Mouse (Mus musculus) liver, postnatal 0 days (tissue): ENCODE data around the gene Nfkb2. TPM values are rescaled to one million over a fixed set of nuclear protein-coding genes. Genes with fewer than 3 reads are reported as not detected.

Source experiments
- ATAC-seq: fragments of 200-750 bp; cut with Nextera tagmentation; 2 replicates; pipeline ENCODE4 v1.8.0; 2017; ENCODE audit warnings: mild to moderate bottlenecking, moderate library complexity
- DNase-seq: peaks from one replicate; pipeline ENCODE4 v3.0.0-alpha.2; 2016
- H3K27ac ChIP-seq: fragments of 300-500 bp; sonication (generic); 2 replicates; pipeline ENCODE4 v1.5.1; 2014; ENCODE audit warnings: antibody characterized with exemption, moderate library complexity, mild to moderate bottlenecking, low read depth
- H3K27me3 ChIP-seq: fragments of 300-500 bp; sonication (generic); 2 replicates; pipeline ENCODE4 v1.6.1; 2014; ENCODE audit warnings: low read length, control low read depth, mixed read lengths; ENCODE audit not compliant: insufficient read depth
- H3K36me3 ChIP-seq: fragments of 300-500 bp; sonication (generic); replicated peaks from 2 replicates; pipeline ENCODE4 v1.6.1; 2014; ENCODE audit warnings: mild to moderate bottlenecking, control low read depth, low read length, moderate library complexity, mixed read lengths; ENCODE audit not compliant: insufficient read depth
- H3K4me1 ChIP-seq: fragments of 300-500 bp; sonication (generic); 2 replicates; pipeline ENCODE4 v1.6.1; 2014; ENCODE audit warnings: antibody characterized with exemption, mild to moderate bottlenecking, control low read depth; ENCODE audit not compliant: insufficient read depth
- H3K4me2 ChIP-seq: fragments of 300-500 bp; sonication (generic); 2 replicates; pipeline ENCODE4 v1.6.1; 2014; ENCODE audit warnings: low read depth, mild to moderate bottlenecking, low read length, moderate library complexity, mixed read lengths
- H3K4me3 ChIP-seq: fragments of 300-500 bp; sonication (generic); 2 replicates; pipeline ENCODE4 v1.5.1; 2014; ENCODE audit warnings: low read depth, low read length
- H3K9ac ChIP-seq: fragments of 300-500 bp; sonication (generic); replicated peaks from 2 replicates; pipeline ENCODE4 v1.6.1; 2014; ENCODE audit warnings: mild to moderate bottlenecking, moderate library complexity
- H3K9me3 ChIP-seq: fragments of 300-500 bp; sonication (generic); 2 replicates; pipeline ENCODE4 v1.6.1; 2016; ENCODE audit warnings: mild to moderate bottlenecking, control low read depth, low read length, mixed read lengths
- CTCF ChIP-seq: sonication (generic); IDR thresholded peaks from 2 replicates; pipeline ENCODE4 v1.5.1; 2016; ENCODE audit warnings: antibody characterized with exemption, low read depth
- EP300 ChIP-seq: IDR thresholded peaks from 2 replicates; pipeline ENCODE4 v1.6.1; 2016; ENCODE audit warnings: antibody characterized with exemption, low read depth, mild to moderate bottlenecking
- WGBS: fragments of 180-500 bp; shearing (Covaris S2); extraction: QIAGEN DNeasy Blood & Tissue Kit; methylation state at CpG from one replicate; pipeline ENCODE4 v1.1.7; 2014; ENCODE audit not compliant: insufficient replicate concordance; 5-methylcytosine and 5-hydroxymethylcytosine counted together
- polyA plus RNA-seq: library from polyadenylated mRNA; unstranded; fragments of >200 nt; fragmentation: Nextera tagmentation; extraction: Ambion mirVana; gene quantifications from 2 replicates; pipeline ENCODE4 v1.2.1, GENCODE M21; 2015

The Nfkb2 gene
- polyA plus RNA-seq, 1 experiment from 2014 or later, result 3.5 TPM

- Histone ChIP-seq H3K27ac (no peak overlapping the region), H3K9ac (no peak overlapping the region), H3K9me3 (no peaks in the 10 kb centered on the region), H3K36me3 (no peaks in the 10 kb centered on the region), H3K4me2 (no peak overlapping the region), H3K4me3 (no peak overlapping the region), H3K4me1 (peaks cover 28% of the 10 kb centered on the region), H3K27me3 (peaks cover 97% of the 10 kb centered on the region)
- WGBS, result 63% methylated on average over 8 of the region's 8 CpGs
- TF ChIP-seq CTCF (no peak), EP300 (no peak)
- DNase-seq (peak; percentile 13), ATAC-seq (no peak)
Observed at GRCm38 (mm10) chr19:46320076-46320785, 16.1 kb downstream of the Nfkb2 start.

- ATAC-seq (no peak), DNase-seq (peak; percentile 8)
- Histone ChIP-seq H3K27ac (no peak overlapping the region), H3K4me1 (peaks cover 17% of the 10 kb centered on the region), H3K36me3 (no peaks in the 10 kb centered on the region), H3K4me2 (no peak overlapping the region), H3K9ac (no peak overlapping the region), H3K27me3 (peaks cover 97% of the 10 kb centered on the region), H3K4me3 (no peak overlapping the region), H3K9me3 (no peaks in the 10 kb centered on the region)
- TF ChIP-seq CTCF, result no peak
- no peak for TF ChIP-seq EP300
- WGBS, result 33% methylated on average over 6 of the region's 6 CpGs
Observed at GRCm38 (mm10) chr19:46321101-46321943, 17.2 kb downstream of the Nfkb2 start.

GRCm38 (mm10) chr19:46322144-46322995, 18.2 kb downstream of the Nfkb2 start:
- Histone ChIP-seq H3K4me1 (peaks cover 21% of the 10 kb centered on the region), H3K27ac (no peak overlapping the region), H3K36me3 (no peaks in the 10 kb centered on the region), H3K9me3 (no peaks in the 10 kb centered on the region), H3K4me3 (no peak overlapping the region), H3K9ac (no peak overlapping the region), H3K4me2 (no peak overlapping the region), H3K27me3 (peaks cover 93% of the 10 kb centered on the region)
- TF ChIP-seq CTCF, result no peak
- TF ChIP-seq EP300, result no peak
- WGBS, result 56% methylated on average over 11 of the region's 11 CpGs
- ATAC-seq (no peak), DNase-seq (no peak)

GRCm38 (mm10) chr19:46322996-46323572, 19.0 kb downstream of the Nfkb2 start:
- no peak for DNase-seq
- no peaks in the 10 kb centered on the region for H3K36me3 ChIP-seq
- no peak overlapping the region for H3K27ac ChIP-seq
- H3K27me3 ChIP-seq, result peaks cover 88% of the 10 kb centered on the region
- TF ChIP-seq CTCF (no peak), EP300 (no peak)
- no peaks in the 10 kb centered on the region for H3K9me3 ChIP-seq
- no peak overlapping the region for H3K4me3 ChIP-seq
- ATAC-seq, result no peak
- H3K4me1 ChIP-seq, result peaks cover 21% of the 10 kb centered on the region
- no peak overlapping the region for H3K9ac ChIP-seq
- H3K4me2 ChIP-seq, result no peak overlapping the region
- WGBS, result 70% methylated on average over 13 of the region's 13 CpGs

GRCm38 (mm10) chr19:46323716-46324115, 19.6 kb downstream of the Nfkb2 start:
- TF ChIP-seq CTCF (no peak), EP300 (no peak)
- 53% methylated on average over 5 of the region's 5 CpGs for WGBS
- no peak overlapping the region for H3K4me3 ChIP-seq
- H3K27ac ChIP-seq, result no peak overlapping the region
- no peak overlapping the region for H3K9ac ChIP-seq
- no peak for DNase-seq
- peaks cover 81% of the 10 kb centered on the region for H3K27me3 ChIP-seq
- H3K4me1 ChIP-seq, result peaks cover 23% of the 10 kb centered on the region
- H3K4me2 ChIP-seq, result no peak overlapping the region
- no peaks in the 10 kb centered on the region for H3K9me3 ChIP-seq
- H3K36me3 ChIP-seq, result no peaks in the 10 kb centered on the region
- ATAC-seq, result no peak
